Mouse (Mus musculus) myocyte (in vitro differentiated cells): Measurements from ENCODE around the gene Sh3d21.

ENCODE experiments used
- POLR2A ChIP-seq: IDR thresholded peaks from one replicate; pipeline ENCODE4 v1.6.1; 2011; ENCODE audit warnings: low read depth, mild to moderate bottlenecking, control low read depth, moderate library complexity; ENCODE audit not compliant: insufficient read length
- TCF12 ChIP-seq: IDR thresholded peaks from one replicate; pipeline ENCODE4 v1.6.1; 2011; ENCODE audit warnings: mild to moderate bottlenecking, control low read depth; ENCODE audit not compliant: poor library complexity, insufficient read depth, severe bottlenecking
- USF1 ChIP-seq: IDR thresholded peaks from one replicate; pipeline ENCODE4 v1.6.1; 2011; ENCODE audit warnings: low read depth, mild to moderate bottlenecking, control low read depth, moderate library complexity

- TF ChIP-seq POLR2A = no peak
- TF ChIP-seq TCF12 = no peak
- TF ChIP-seq USF1 = no peak
Observed at GRCm38 (mm10) chr4:126205386-126205785, 42.1 kb upstream of the Sh3d21 start.
